Mouse (Mus musculus) myocyte (in vitro differentiated cells): ENCODE measurements around the gene Samd4. TPM values are rescaled to one million over a fixed set of nuclear protein-coding genes. Genes with fewer than 3 reads are reported as not detected.

Experiments
- H3K27me3 ChIP-seq: one replicate; pipeline ENCODE4 v1.6.1; 2011; ENCODE audit not compliant: control insufficient read depth, insufficient read depth, insufficient read length
- H3K36me3 ChIP-seq: one replicate; pipeline ENCODE4 v1.6.1; 2011; ENCODE audit not compliant: control insufficient read depth, insufficient read depth
- H3K4me2 ChIP-seq: one replicate; pipeline ENCODE4 v1.6.1; 2011; ENCODE audit warnings: low read depth, control low read depth
- H3K4me3 ChIP-seq: one replicate; pipeline ENCODE4 v1.5.1; 2011; ENCODE audit warnings: mild to moderate bottlenecking, control low read depth, moderate library complexity
- H3K79me2 ChIP-seq: one replicate; pipeline ENCODE4 v1.6.1; 2011; ENCODE audit not compliant: control insufficient read depth, insufficient read depth
- H3ac ChIP-seq: one replicate; pipeline ENCODE4 v1.6.1; 2011; ENCODE audit not compliant: control insufficient read depth, insufficient read length
- CEBPB ChIP-seq: IDR thresholded peaks from 2 replicates; pipeline ENCODE4 v1.6.1; 2011; ENCODE audit warnings: mild to moderate bottlenecking, moderate library complexity; ENCODE audit not compliant: poor library complexity, insufficient read depth, severe bottlenecking
- E2F4 ChIP-seq: IDR thresholded peaks from one replicate; pipeline ENCODE4 v1.6.1; 2011; ENCODE audit warnings: mild to moderate bottlenecking, control low read depth, moderate library complexity; ENCODE audit not compliant: insufficient read depth
- MAX ChIP-seq: IDR thresholded peaks from one replicate; pipeline ENCODE4 v1.6.1; 2011; ENCODE audit warnings: low read depth, mild to moderate bottlenecking, control low read depth
- MYOD1 ChIP-seq, 3 experiments: IDR thresholded peaks; one replicate each; pipeline ENCODE4 v1.6.1; 2011; ENCODE audit warnings: control low read depth in 2 of 3, low read depth in 2 of 3, mild to moderate bottlenecking in 2 of 3, moderate library complexity in 1 of 3; ENCODE audit not compliant: insufficient read length in 2 of 3, control insufficient read depth in 1 of 3
- MYOG ChIP-seq, 3 experiments: IDR thresholded peaks; one replicate each; pipeline ENCODE4 v1.6.1; 2011; ENCODE audit warnings: control low read depth in 2 of 3, low read depth in 2 of 3, mild to moderate bottlenecking in 2 of 3; ENCODE audit not compliant: insufficient read length in 2 of 3, control insufficient read depth in 1 of 3, insufficient read depth in 1 of 3
- POLR2A ChIP-seq: IDR thresholded peaks from one replicate; pipeline ENCODE4 v1.6.1; 2011; ENCODE audit warnings: low read depth, mild to moderate bottlenecking, control low read depth, moderate library complexity; ENCODE audit not compliant: insufficient read length
- POLR2AphosphoS2 ChIP-seq: IDR thresholded peaks from one replicate; pipeline ENCODE4 v1.6.1; 2011; ENCODE audit warnings: low read depth, control low read depth; ENCODE audit not compliant: insufficient read length
- REST ChIP-seq: IDR thresholded peaks from one replicate; pipeline ENCODE4 v1.6.1; 2011; ENCODE audit warnings: mild to moderate bottlenecking, control low read depth, moderate library complexity; ENCODE audit not compliant: insufficient read depth, insufficient read length
- SRF ChIP-seq: IDR thresholded peaks from one replicate; pipeline ENCODE4 v1.6.1; 2011; ENCODE audit warnings: low read depth; ENCODE audit not compliant: control insufficient read depth, insufficient read length
- TCF12 ChIP-seq: IDR thresholded peaks from one replicate; pipeline ENCODE4 v1.6.1; 2011; ENCODE audit warnings: mild to moderate bottlenecking, control low read depth; ENCODE audit not compliant: poor library complexity, insufficient read depth, severe bottlenecking
- TCF3 ChIP-seq: IDR thresholded peaks from one replicate; pipeline ENCODE4 v1.6.1; 2011; ENCODE audit warnings: low read depth, control low read depth; ENCODE audit not compliant: insufficient read length
- USF1 ChIP-seq: IDR thresholded peaks from one replicate; pipeline ENCODE4 v1.6.1; 2011; ENCODE audit warnings: low read depth, mild to moderate bottlenecking, control low read depth, moderate library complexity
- polyA plus RNA-seq: library from polyadenylated mRNA; unstranded; fragments of >200 nt; fragmentation: generic; extraction: Trizol; gene quantifications from one replicate; pipeline ENCODE4 v1.2.1, GENCODE M21; 2012; ENCODE audit warnings: missing spikeins

Gene Samd4
- polyA plus RNA-seq, 1 experiment, result 15.7 TPM

DNA sequence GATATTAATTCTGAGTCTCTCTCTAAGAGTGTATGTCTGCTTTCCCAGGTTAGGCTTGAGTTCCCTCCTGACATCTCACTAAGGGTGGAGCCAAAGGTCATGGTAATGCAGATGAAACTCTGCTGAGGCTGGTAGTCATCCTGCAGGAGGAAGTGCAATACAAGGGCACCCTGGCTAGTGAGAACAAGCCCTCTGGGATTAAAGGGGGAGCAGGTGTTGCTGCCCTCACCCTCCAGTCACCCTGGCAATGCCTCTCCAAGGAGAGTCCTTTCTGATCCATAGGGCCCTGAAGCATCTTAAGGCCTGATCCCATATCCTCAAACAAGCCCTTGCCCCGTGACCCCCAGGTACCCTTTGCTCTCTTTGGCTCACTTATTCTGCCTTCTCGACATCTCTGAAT, 72.5 kb downstream of the Samd4 start:
- Histone ChIP-seq H3K27me3 (no peaks in the 10 kb centered on the region), H3K4me3 (no peak overlapping the region), H3K4me2 (no peak overlapping the region), H3ac (no peak overlapping the region), H3K36me3 (peaks cover 8% of the 10 kb centered on the region), H3K79me2 (peaks cover 38% of the 10 kb centered on the region)
- TF ChIP-seq MYOG (IDR thresholded peaks at IDR 0.05; ENCODE audit: control insufficient read depth in 1 of 3, insufficient read depth in 1 of 3, insufficient read length in 2 of 3, low read depth in 2 of 3) (peak in 1 of 3 experiments; percentile 35), REST (no peak), MYOD1 (IDR thresholded peaks at IDR 0.05; ENCODE audit: control insufficient read depth in 1 of 3, insufficient read length in 2 of 3, low read depth in 2 of 3) (peak in 2 of 3 experiments; percentile 10 to 51)

DNA sequence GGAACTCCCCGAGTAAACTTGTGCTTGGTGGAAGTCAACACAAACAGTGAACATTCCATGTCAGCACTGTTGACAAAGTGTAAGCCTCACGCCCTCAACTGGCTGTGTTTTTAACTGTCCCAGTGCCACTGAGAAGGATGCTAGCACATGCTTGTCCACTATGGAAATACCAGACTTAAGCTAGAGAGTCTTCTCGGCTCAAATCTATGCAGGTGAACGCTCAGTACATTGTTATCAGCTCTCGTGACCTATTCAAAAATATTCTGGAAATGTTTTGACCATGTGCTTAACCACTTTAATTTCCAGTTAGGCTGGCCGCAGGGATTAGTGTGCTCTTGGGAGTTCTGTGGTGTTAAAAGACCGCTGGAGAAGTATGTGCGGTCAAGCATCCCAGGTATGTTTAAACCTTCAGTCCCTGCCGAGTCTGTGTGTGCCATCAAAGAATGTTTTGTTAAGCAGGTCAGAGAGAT, 73.0 kb downstream of the Samd4 start:
- peaks cover 8% of the 10 kb centered on the region for H3K36me3 ChIP-seq
- no peaks in the 10 kb centered on the region for H3K27me3 ChIP-seq
- no peak overlapping the region for H3K4me3 ChIP-seq
- peaks cover 43% of the 10 kb centered on the region for H3K79me2 ChIP-seq
- no peak overlapping the region for H3ac ChIP-seq
- no peak overlapping the region for H3K4me2 ChIP-seq
- TF ChIP-seq MAX (no peak), SRF (no peak), MYOD1 (IDR thresholded peaks at IDR 0.05; ENCODE audit: control insufficient read depth in 1 of 3, insufficient read length in 2 of 3, low read depth in 2 of 3) (no peak), POLR2A (no peak), E2F4 (no peak), POLR2AphosphoS2 (no peak), REST (no peak), USF1 (no peak), CEBPB (no peak)

DNA sequence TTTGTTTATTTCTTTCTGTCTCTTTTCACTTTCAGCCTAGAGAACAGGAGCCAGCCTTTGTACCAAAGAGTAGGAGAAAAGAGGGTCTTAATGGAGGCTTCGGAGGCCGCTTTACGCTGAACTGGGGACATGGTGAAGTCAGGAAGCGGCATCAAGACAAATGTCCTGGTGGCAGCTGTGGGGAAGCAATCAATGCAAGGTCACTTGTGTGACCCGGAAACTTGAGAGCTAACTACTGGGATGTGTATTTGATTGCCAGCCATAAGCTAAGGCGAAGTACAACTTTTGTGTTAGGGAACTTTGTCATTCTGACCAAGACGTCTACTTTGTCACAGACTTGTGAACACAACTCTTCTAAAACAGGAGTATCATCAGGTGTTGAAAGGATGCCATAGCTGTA, 73.5 kb downstream of the Samd4 start:
- no peak overlapping the region for H3ac ChIP-seq
- no peak overlapping the region for H3K4me3 ChIP-seq
- H3K79me2 ChIP-seq, result peaks cover 46% of the 10 kb centered on the region
- H3K4me2 ChIP-seq, result no peak overlapping the region
- TF ChIP-seq MYOG (IDR thresholded peaks at IDR 0.05; ENCODE audit: control insufficient read depth in 1 of 3, insufficient read depth in 1 of 3, insufficient read length in 2 of 3, low read depth in 2 of 3) (peak in 1 of 3 experiments; percentile 17), MYOD1 (IDR thresholded peaks at IDR 0.05; ENCODE audit: control insufficient read depth in 1 of 3, insufficient read length in 2 of 3, low read depth in 2 of 3) (no peak)
- no peaks in the 10 kb centered on the region for H3K27me3 ChIP-seq
- H3K36me3 ChIP-seq, result peaks cover 8% of the 10 kb centered on the region

DNA sequence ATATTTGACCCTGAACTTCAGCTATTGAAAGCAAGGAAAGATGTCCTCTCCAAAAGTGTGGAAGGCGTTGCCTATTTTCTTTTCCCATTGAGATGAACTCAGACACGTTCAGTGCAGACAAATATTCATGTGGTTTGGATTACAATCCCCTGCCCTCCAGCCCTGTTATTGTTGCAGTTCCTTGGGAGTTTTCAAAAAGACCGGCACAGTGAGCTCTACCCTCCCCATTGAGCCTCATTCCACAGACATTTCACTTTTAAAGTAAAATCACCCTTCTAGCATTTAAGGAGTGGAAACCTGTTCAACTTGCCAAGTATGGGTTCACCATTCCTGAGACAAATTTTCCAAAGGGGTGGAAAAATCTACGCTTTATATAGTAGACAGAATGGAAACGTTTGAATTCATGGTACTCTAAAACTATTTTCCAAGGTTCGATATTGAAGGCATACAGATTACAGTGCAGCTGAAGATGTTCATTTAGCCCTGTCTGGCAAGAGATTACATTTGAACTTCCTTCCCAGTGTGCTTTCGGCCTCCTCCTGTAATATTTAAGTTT, 76.6 kb downstream of the Samd4 start:
- Histone ChIP-seq H3K79me2 (peaks cover 30% of the 10 kb centered on the region), H3K36me3 (peaks cover 8% of the 10 kb centered on the region), H3K4me3 (no peak overlapping the region), H3ac (no peak overlapping the region), H3K27me3 (no peaks in the 10 kb centered on the region), H3K4me2 (no peak overlapping the region)
- no peak for TF ChIP-seq TCF3
- no peak for TF ChIP-seq MAX
- no peak for TF ChIP-seq POLR2AphosphoS2
- TF ChIP-seq TCF12, result no peak
- TF ChIP-seq MYOG (IDR thresholded peaks at IDR 0.05; ENCODE audit: control insufficient read depth in 1 of 3, insufficient read depth in 1 of 3, insufficient read length in 2 of 3, low read depth in 2 of 3), result no peak
- TF ChIP-seq USF1, result no peak
- no peak for TF ChIP-seq MYOD1 (IDR thresholded peaks at IDR 0.05; ENCODE audit: control insufficient read depth in 1 of 3, insufficient read length in 2 of 3, low read depth in 2 of 3)
- TF ChIP-seq E2F4, result no peak
- TF ChIP-seq REST, result no peak
- TF ChIP-seq POLR2A, result no peak
- no peak for TF ChIP-seq CEBPB
- TF ChIP-seq SRF, result no peak

DNA sequence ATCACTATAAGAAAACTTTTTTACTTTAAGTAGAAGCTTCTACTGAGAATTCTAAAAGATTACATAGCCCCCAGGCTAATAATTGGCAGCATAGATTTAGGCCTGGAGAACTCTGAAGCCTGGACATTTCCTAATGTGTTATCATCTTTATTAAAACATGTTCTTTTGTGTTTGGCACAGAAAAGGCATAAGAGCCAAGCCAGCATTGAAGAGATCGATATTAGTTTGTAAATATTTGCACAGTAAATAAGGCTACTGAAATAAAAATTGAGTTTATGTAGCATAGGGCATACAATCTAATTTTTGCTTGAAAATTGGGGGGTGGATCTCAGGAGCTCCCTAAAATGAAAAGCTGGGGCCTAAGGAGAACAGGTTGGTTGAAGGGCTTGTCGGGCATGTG, 77.2 kb downstream of the Samd4 start:
- TF ChIP-seq TCF3 (no peak), TCF12 (no peak), CEBPB (no peak), REST (no peak), MYOD1 (IDR thresholded peaks at IDR 0.05; ENCODE audit: control insufficient read depth in 1 of 3, insufficient read length in 2 of 3, low read depth in 2 of 3) (no peak), SRF (no peak), POLR2A (no peak), MYOG (IDR thresholded peaks at IDR 0.05; ENCODE audit: control insufficient read depth in 1 of 3, insufficient read depth in 1 of 3, insufficient read length in 2 of 3, low read depth in 2 of 3) (no peak), E2F4 (no peak), POLR2AphosphoS2 (no peak), MAX (no peak), USF1 (no peak)
- Histone ChIP-seq H3K36me3 (peaks cover 8% of the 10 kb centered on the region), H3K4me3 (no peak overlapping the region), H3K4me2 (no peak overlapping the region), H3K79me2 (peaks cover 25% of the 10 kb centered on the region), H3ac (no peak overlapping the region), H3K27me3 (no peaks in the 10 kb centered on the region)
